ENCODE assay signal across 28 mouse cellular contexts in the genomic region with DNA sequence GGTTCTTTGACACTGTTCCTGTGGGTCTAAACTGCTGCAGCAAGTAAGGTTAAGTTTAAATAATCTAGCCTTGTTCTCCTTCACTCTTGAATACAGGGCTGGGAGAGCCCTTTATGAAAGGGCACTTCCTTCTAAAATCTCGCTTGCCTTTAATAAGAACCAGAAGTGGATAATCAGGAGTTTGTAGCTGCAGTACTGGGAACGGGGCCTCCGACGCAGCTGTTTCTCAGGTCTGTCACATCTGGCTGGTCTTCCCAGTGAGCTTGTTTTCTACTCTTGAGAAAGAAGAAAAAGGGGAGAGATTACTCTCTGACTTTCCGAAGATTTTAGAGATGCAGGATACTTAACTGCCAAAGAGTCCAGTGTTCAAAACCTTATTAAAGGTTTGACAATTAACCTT.
DNase-seq lines count a peak whose midpoint lies in the region; ATAC-seq lines count a peak whose summit lies in the region.
"Had no signal": no experiment of that assay in that cellular context is flagged by ENCODE, and none has a peak within 500 bp of the region (broad histone marks: within the 10 kb centered on the region; RNA-seq: fewer than 3 reads in every experiment).

No protein-coding gene starts in this region.

- no peaks in the 10 kb centered on the region for H3K27me3 ChIP-seq in embryonic facial prominence, embryonic 14.5 days (replicated peaks; ENCODE audit: control insufficient read depth, insufficient read depth, low read length)
- H3K27me3 ChIP-seq in limb, embryonic 10.5 days (ENCODE audit: low read depth, poor library complexity, severe bottlenecking) = no peaks in the 10 kb centered on the region
- H3K27me3 ChIP-seq in limb, embryonic 13.5 days = no peaks in the 10 kb centered on the region
- H3K27me3 ChIP-seq: forebrain, embryonic 13.5 days; heart, embryonic 13.5 days had no signal

- H3K9ac ChIP-seq in embryonic facial prominence, embryonic 14.5 days (ENCODE audit: low read depth, low read length) = no peak overlapping the region
- no peak overlapping the region for H3K9ac ChIP-seq in limb, embryonic 13.5 days
- H3K9ac ChIP-seq: embryonic facial prominence, embryonic 13.5 days; forebrain, embryonic 13.5 days; heart, embryonic 13.5 days; hindbrain, embryonic 14.5 days had no signal

- no peak overlapping the region for H3K27ac ChIP-seq in embryonic facial prominence, embryonic 14.5 days (replicated peaks; ENCODE audit: low read depth, low read length)
- peak overlapping the region; percentile 73 for H3K27ac ChIP-seq in limb, embryonic 10.5 days
- H3K27ac ChIP-seq in limb, embryonic 13.5 days = peak overlapping the region; percentile 2; the same call in 1 of the 2 replicates
- H3K27ac ChIP-seq: embryonic facial prominence, embryonic 13.5 days; forebrain, embryonic 10.5 days; forebrain, embryonic 13.5 days; heart, adult 2 months; heart, embryonic 10.5 days; heart, embryonic 13.5 days; hindbrain, embryonic 14.5 days; hindbrain, postnatal 0 days had no signal

- no peak overlapping the region for H3K4me3 ChIP-seq in embryonic facial prominence, embryonic 14.5 days (ENCODE audit: low read depth, low read length)
- H3K4me3 ChIP-seq in limb, embryonic 10.5 days = no peak overlapping the region
- no peak overlapping the region for H3K4me3 ChIP-seq in limb, embryonic 13.5 days
- H3K4me3 ChIP-seq: embryonic facial prominence, embryonic 13.5 days; forebrain, embryonic 10.5 days; forebrain, embryonic 13.5 days; heart, adult 2 months; heart, embryonic 10.5 days; heart, embryonic 13.5 days had no signal

- 38% methylated on average over 5 of the region's 5 CpGs for WGBS in embryonic facial prominence, embryonic 14.5 days
- WGBS in limb, embryonic 10.5 days = 24% methylated on average over 5 of the region's 5 CpGs
- WGBS in limb, embryonic 13.5 days = 15% methylated on average over 5 of the region's 5 CpGs

- ATAC-seq in embryonic facial prominence, embryonic 14.5 days (ENCODE audit: low read depth) = no peak
- peak; percentile 43; the same call in 1 of the 2 replicates for ATAC-seq in limb, embryonic 13.5 days (ENCODE audit: low FRiP score, low read depth)
- ATAC-seq: activated CD4-positive, CD25-positive, alpha-beta regulatory T cell, adult 4 months; forebrain, embryonic 13.5 days; forebrain, embryonic 16.5 days; hindbrain, postnatal 0 days; intestine, postnatal 0 days had no signal

- H3K9me3 ChIP-seq in embryonic facial prominence, embryonic 14.5 days (ENCODE audit: control insufficient read depth, low read length) = no peaks in the 10 kb centered on the region
- H3K9me3 ChIP-seq in limb, embryonic 10.5 days (replicated peaks) = no peaks in the 10 kb centered on the region
- no peaks in the 10 kb centered on the region for H3K9me3 ChIP-seq in limb, embryonic 13.5 days
- H3K9me3 ChIP-seq: embryonic facial prominence, embryonic 13.5 days; forebrain, embryonic 10.5 days; forebrain, embryonic 13.5 days; heart, embryonic 10.5 days; heart, embryonic 13.5 days had no signal

- no peak overlapping the region for H3K4me2 ChIP-seq in embryonic facial prominence, embryonic 14.5 days (ENCODE audit: low read depth, low read length)
- H3K4me2 ChIP-seq in limb, embryonic 13.5 days (replicated peaks) = no peak overlapping the region
- H3K4me2 ChIP-seq: embryonic facial prominence, embryonic 13.5 days; forebrain, embryonic 13.5 days; heart, embryonic 13.5 days; hindbrain, embryonic 14.5 days had no signal

- DNase-seq in embryo, embryonic 10.5 days (ENCODE audit: low spot score) = peak; percentile 31
- DNase-seq in embryo, embryonic 9.5 days (ENCODE audit: extremely low spot score) = no peak
- DNase-seq in embryonic facial prominence, embryonic 14.5 days (ENCODE audit: low spot score) = peak; percentile 13
- peak; percentile 59 for DNase-seq in limb, embryonic 10.5 days (ENCODE audit: low spot score)
- DNase-seq in layer of hippocampus, adult 8-10 months (ENCODE audit: low spot score in 2 of 2) = no peak
- no peak for DNase-seq in right cerebral cortex, adult 2 months (ENCODE audit: low spot score in 2 of 2)
- DNase-seq in gastrocnemius, adult 18-20 months (ENCODE audit: low spot score) = no peak
- DNase-seq: adrenal gland, adult 8-10 months; adrenal gland, postnatal 25 days; cerebellum, adult 2 months; cerebellum, postnatal 10 days; cerebellum, postnatal 36 days; gastrocnemius, postnatal 10 days; gastrocnemius, postnatal 36 days; heart, adult 2 months; heart, postnatal 14 days; heart, postnatal 4 days had no signal

- H3K36me3 ChIP-seq in embryonic facial prominence, embryonic 14.5 days (ENCODE audit: control insufficient read depth, insufficient read depth, low read length) = no peaks in the 10 kb centered on the region
- no peaks in the 10 kb centered on the region for H3K36me3 ChIP-seq in limb, embryonic 10.5 days
- H3K36me3 ChIP-seq in limb, embryonic 13.5 days = no peaks in the 10 kb centered on the region
- H3K36me3 ChIP-seq: embryonic facial prominence, embryonic 13.5 days; forebrain, embryonic 10.5 days; heart, embryonic 10.5 days; heart, embryonic 13.5 days had no signal

- H3K4me1 ChIP-seq in embryonic facial prominence, embryonic 14.5 days (ENCODE audit: control insufficient read depth, insufficient read depth, low read length) = peaks cover 4% of the 10 kb centered on the region; the same call in 1 of the 2 replicates
- H3K4me1 ChIP-seq in limb, embryonic 10.5 days = peaks cover 41% of the 10 kb centered on the region
- H3K4me1 ChIP-seq in limb, embryonic 13.5 days = peaks cover 32% of the 10 kb centered on the region

Comparison
In these comparisons a context has a peak if more than half of its experiments do, and no peak if none do; other contexts are left out.
1. DNase-seq: peak in embryo, embryonic 10.5 days (single experiment), embryonic facial prominence, embryonic 14.5 days (single experiment) and limb, embryonic 10.5 days (single experiment); none in embryo, embryonic 9.5 days (single experiment), layer of hippocampus, adult 8-10 months (0 of 2), right cerebral cortex, adult 2 months (0 of 2) and gastrocnemius, adult 18-20 months (single experiment).